Mouse (Mus musculus): ENCODE results near the gene Ccdc7a.

The Ccdc7a gene

DNA sequence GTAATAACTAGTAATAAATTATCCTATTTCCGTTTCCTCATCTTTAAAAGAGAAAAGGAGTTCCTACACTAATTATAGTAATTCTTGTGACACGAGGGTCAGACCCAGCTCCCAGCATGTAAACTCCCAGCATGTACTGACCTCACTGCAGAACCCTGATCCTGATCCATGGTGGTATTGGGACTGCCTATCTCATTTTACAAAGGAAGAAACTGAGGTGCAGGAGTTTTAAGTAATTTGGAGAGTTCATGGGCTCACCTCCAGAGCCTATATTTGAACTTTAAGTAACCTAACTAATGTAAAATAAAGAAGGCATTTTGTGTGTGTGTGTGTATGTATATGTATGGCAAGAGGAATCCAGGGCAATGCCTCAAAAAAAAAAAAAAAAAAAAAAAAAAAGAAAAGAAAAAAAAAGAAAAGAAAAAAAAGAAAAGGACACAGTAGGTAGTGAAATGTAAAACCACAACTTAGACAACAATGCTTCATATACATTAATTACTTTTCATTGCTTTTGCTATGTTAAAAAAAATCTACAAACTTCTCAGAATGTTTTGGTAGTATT, 378.8 kb downstream of the Ccdc7a start:
- DNase-seq (ENCODE audit: low read depth, low spot score), result peak; percentile 49

DNA sequence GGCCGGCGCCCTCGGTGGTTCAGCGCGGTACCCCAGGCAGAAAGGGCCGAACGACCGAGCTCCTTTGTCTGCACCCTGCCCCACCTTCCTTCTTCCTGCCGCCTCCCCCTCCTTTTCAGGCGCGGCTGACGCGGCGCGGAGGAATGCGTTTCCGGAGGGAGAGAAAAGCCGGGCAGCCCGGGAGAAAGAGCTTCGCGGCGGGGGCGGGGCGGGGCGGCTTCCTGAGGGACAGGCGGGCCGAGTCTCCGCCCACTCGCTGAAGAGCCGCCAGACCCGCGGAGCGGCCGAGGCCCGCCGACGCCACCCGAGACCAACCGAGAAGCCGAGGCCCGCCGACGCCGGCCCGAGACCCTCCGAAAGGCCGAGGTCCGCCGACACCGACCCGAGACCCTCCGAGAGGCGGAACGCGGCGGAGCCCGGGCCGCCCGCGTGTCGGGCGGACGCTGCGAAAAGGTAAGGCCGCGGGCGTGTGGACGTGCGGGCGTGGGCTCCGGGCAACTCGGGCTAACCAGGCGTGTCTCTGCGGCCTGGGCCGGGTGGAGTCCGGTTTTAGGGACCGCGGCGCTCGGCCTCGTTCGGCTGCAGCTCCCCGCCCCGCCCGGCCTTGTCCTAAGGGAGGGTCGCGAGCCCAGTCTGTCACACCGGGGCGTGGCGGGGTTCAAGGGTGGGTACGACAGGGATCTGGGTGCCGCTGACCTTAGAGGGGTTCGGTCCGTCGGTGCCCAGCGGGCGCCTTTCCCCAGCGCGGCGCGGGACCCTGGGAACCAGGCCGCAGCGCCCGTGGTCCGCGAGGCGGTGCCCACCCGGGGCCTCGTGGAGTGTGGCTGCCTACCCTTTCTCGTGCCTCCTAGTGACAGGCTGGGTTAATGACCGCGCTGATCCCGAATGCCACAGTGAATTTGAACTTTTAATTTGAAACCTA, 379.5 kb downstream of the Ccdc7a start, which contains the start of gene Itgb1:
Itgb1 (plus strand) TSS at position 148 of the 922 bp plus-strand sequence.
- peak; percentile 88 for DNase-seq (ENCODE audit: low read depth, low spot score)

DNA sequence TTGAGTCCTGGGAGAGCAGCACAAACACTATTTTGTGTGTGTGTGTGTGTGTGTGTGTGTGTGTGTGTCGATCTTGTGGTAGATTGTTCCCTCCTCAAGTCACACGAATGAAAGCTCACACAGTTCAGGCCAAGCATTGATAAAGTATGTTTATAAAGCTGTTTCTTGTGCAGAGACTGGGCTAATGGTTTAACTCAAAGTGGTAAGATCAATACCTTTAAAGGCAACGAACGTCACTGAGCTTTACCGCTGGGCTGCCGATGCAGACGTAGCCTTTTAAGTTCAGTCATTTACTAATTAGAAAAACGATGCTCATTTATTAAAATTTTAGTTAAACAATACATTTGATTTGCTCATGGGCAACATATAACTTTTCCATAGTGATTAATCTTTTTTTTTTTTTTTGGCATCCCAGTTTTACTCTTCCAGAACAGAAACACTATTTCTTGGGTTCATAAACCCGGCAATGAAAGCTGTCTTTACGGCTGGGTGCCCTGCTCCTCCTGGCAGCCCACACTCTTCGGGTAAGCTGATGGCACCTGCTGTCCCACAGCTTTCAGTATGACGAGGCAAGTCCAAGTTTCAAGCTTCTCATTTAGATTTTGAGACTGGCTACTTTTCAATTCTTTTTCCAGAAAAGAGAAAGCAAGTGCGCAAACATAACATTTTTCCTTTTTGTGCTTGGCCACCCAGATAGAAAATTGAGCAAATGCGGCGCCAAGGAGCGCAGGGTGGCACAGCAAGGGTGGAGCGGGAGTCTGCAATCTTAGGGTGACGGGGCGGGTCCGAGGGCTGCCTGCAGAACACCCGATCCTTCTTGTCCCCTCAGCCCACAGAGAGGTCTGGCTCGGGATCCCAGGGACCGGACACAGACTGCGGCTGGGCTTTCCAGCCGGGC, 380.5 kb downstream of the Ccdc7a start:
- no peak for DNase-seq (ENCODE audit: low read depth, low spot score)

Measured in 3T3-L1 (cell line).